Mouse (Mus musculus) adipocyte (in vitro differentiated cells): ENCODE data around the gene Setmar.
A peak's percentile ranks its signal among the peaks of the same experiment; 100 is the strongest.

Experiments used
- DNase-seq: peaks from one replicate; pipeline ENCODE4 v3.0.0-alpha.2; 2016; ENCODE audit warnings: low spot score

Gene Setmar

GRCm38 (mm10) chr6:108114971-108115370 lies 50.1 kb downstream of the Setmar start:
- DNase-seq: no peak

GRCm38 (mm10) chr6:108117881-108118280 lies 53.0 kb downstream of the Setmar start:
- DNase-seq: no peak

DNA sequence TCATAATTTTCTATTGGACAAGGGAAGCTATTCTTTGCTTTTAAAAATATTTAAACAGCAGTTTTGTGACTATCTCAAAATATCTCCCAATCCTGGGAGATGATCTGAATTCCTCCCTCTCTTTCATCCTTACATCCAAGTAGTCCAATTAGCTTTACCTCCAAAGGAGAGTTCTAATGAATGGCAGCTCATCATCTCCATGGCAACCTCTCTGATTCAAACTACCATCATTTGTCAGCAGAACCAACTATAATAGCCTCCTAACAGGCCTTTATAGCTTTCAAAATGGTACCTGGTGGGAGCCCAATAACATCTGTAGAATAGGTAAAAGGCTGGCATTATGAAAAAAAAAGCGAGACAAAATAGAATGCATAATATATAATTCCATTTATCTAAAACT lies 60.6 kb downstream of the Setmar start:
- DNase-seq: no peak

DNA sequence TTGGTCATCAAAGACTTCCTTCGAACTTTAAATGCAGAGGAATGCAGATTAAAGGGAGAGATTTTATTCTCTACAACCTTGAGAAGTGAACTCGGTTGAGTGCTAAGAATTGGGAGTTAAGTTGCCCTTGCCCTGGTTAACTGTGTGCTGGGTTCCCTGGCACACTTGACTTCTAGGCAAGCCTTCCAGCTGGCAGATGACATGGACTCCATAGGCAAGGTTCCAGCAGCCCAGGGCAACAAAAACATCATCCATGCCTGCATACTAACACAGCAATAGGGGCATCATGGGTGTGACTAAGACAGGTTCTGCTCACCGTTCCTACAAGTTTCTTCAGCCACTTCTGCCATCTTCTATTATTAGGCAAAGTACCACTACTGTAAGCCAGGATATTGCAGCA lies 61.8 kb downstream of the Setmar start:
- peak; percentile 96 for DNase-seq
